Mouse (Mus musculus): ENCODE data around the gene Polr3g.

DNA sequence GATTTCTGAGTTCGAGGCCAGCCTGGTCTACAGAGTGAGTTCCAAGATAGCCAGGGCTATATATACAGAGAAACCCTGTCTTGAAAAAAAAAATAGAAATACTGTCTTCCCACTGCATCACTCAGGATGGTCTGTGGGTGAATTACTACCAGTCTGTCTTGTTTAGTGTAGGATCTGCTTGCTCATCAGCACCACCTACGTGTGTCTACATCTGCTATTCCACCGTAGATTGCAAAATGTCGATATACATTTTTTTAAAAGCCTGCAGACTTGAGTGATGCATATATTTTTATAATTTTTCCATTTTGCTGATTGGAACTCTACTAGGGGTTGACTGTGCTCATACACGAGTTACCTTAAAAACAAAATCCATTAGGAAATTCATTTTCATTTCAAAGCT is 4.5 kb downstream of the Polr3g start:
- TF ChIP-seq CTCF (IDR thresholded peaks at IDR 0.05), result no peak
- no peak for TF ChIP-seq POLR2A (IDR thresholded peaks at IDR 0.05; ENCODE audit: insufficient read depth, low read depth, low read length)
- no peak for TF ChIP-seq EP300 (IDR thresholded peaks at IDR 0.05; ENCODE audit: insufficient read depth, low read depth, low read length)
